Mouse (Mus musculus) olfactory bulb, adult 2 months (tissue): ENCODE data around the gene Ttyh3.

Source experiments
- CTCF ChIP-seq: fragments of 200-500 bp; IDR thresholded peaks from 2 replicates; pipeline ENCODE4 v1.5.1; 2012; ENCODE audit warnings: low read depth, mild to moderate bottlenecking, low read length, moderate library complexity; ENCODE audit not compliant: insufficient read depth
- POLR2A ChIP-seq: fragments of 200-500 bp; IDR thresholded peaks from 2 replicates; pipeline ENCODE4 v1.6.1; 2012; ENCODE audit warnings: mild to moderate bottlenecking, low read depth, low read length, moderate library complexity; ENCODE audit not compliant: insufficient read depth

DNA sequence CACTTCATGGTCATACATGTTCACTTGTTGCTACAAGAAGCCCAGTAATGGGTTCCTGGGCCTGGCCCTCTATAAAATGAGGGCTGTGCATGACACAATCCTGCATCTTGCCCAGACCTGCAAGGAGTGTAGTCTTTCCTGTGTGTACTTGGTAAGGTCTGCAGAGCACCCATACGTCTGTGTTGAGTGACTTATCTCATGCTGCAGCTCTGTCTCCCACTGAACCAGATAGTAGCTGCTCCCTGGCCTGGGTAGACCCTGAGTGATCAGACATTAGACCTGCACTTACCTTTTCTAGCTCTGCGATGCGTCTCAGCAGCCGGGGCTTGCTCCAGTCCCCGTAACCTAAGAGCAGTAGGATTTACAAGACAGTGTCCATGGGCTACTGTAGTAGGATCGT, 33.3 kb upstream of the Ttyh3 start:
- TF ChIP-seq POLR2A: no peak
- TF ChIP-seq CTCF: no peak
